Mouse (Mus musculus) embryonic fibroblast, embryonic 13.5 days (primary cell): ENCODE results near the gene Ffar4.

Source experiments
- CTCF ChIP-seq: IDR thresholded peaks from 2 replicates; pipeline ENCODE4 v1.5.1; 2011; ENCODE audit warnings: mild to moderate bottlenecking, control low read depth, low read length, moderate library complexity, borderline replicate concordance; ENCODE audit not compliant: insufficient read depth
- POLR2A ChIP-seq: IDR thresholded peaks from 2 replicates; pipeline ENCODE4 v1.6.1; 2011; ENCODE audit warnings: low read depth, mild to moderate bottlenecking, control low read depth, low read length, moderate library complexity

- TF ChIP-seq POLR2A (no peak), CTCF (no peak)
Measured at GRCm38 (mm10) chr19:38114834-38115491, 18.1 kb downstream of the Ffar4 start.
